Mouse (Mus musculus) embryonic stem cell, embryonic (primary cell): ENCODE measurements around the gene Prmt9.

ENCODE experiments used
- CTCF ChIA-PET, 4 experiments: fragments of 300-600 bp in 2 of 4; fragments of 350-600 bp in 2 of 4; sonication (Branson Sonifier 250); formaldehyde crosslinking; loops; one replicate each; lab custom pipeline; 2022; ENCODE audit warnings: inconsistent platforms in 2 of 4; lab: Charles Lee
- POLR2A ChIA-PET, 4 experiments: fragments of 300-600 bp in 2 of 4; fragments of 350-600 bp in 2 of 4; sonication (Branson Sonifier 250); formaldehyde crosslinking; loops; one replicate each; lab custom pipeline; 2022; ENCODE audit warnings: antibody characterized with exemption in 4 of 4, inconsistent platforms in 1 of 4; lab: Charles Lee

The Prmt9 gene

GRCm38 (mm10) chr8:77521028-77521785 is 28.0 kb upstream of the Prmt9 start:
- CTCF ChIA-PET, result interaction anchor here in 2 of 4 experiments (0.6 to 0.7 kb wide), 2 partner anchors 9 to 101 kb away, joined by 3 read pairs; no protein-coding TSS in a partner anchor
- POLR2A ChIA-PET, result interaction anchor here in 2 of 4 experiments (0.9 to 1.1 kb wide), 2 partner anchors 13 to 29 kb away, joined by 3 read pairs; no protein-coding TSS in a partner anchor

GRCm38 (mm10) chr8:77522984-77523383 is 26.2 kb upstream of the Prmt9 start:
- ChIA-PET POLR2A (interaction anchor here in 2 of 4 experiments (0.5 to 1.6 kb wide), 4 partner anchors 10 to 102 kb away, joined by 3 read pairs; no protein-coding TSS in a partner anchor), CTCF (interaction anchor here in 2 of 4 experiments (1.2 to 1.4 kb wide), 2 partner anchors 11 to 103 kb away, joined by 3 read pairs; no protein-coding TSS in a partner anchor)

- ChIA-PET POLR2A (interaction anchor here in 3 of 4 experiments (0.7 to 1.6 kb wide), 5 partner anchors 10 to 103 kb away, joined by 3 read pairs; no protein-coding TSS in a partner anchor), CTCF (interaction anchor here in 2 of 4 experiments (1.4 to 2.9 kb wide), 3 partner anchors 10 to 104 kb away, joined by 3 to 22 read pairs (median 20); no protein-coding TSS in a partner anchor)
Measured at GRCm38 (mm10) chr8:77524018-77524615, 25.1 kb upstream of the Prmt9 start.

GRCm38 (mm10) chr8:77524906-77525305 is 24.3 kb upstream of the Prmt9 start:
- CTCF ChIA-PET, result interaction anchor here in 3 of 4 experiments (0.6 to 2.9 kb wide), 7 partner anchors 22 to 118 kb away, joined by 3 to 22 read pairs (median 4); no protein-coding TSS in a partner anchor
- POLR2A ChIA-PET, result interaction anchor here in 2 of 4 experiments (1.0 to 1.7 kb wide), 4 partner anchors 9 to 104 kb away, joined by 3 to 4 read pairs (median 4); no protein-coding TSS in a partner anchor

GRCm38 (mm10) chr8:77526130-77526529 is 23.1 kb upstream of the Prmt9 start:
- ChIA-PET CTCF (interaction anchor here in 3 of 4 experiments (1.1 to 2.9 kb wide), 5 partner anchors 104 to 119 kb away, joined by 3 to 22 read pairs (median 5); no protein-coding TSS in a partner anchor), POLR2A (interaction anchor here in 2 of 4 experiments (0.8 to 1.7 kb wide), 2 partner anchors 8 to 9 kb away, joined by 4 read pairs; partner anchors contain the start of gene Arhgap10 (in 1 of the 2))

- ChIA-PET CTCF (interaction anchor here in 2 of 4 experiments (0.6 to 0.7 kb wide), 2 partner anchors 11 to 64 kb away, joined by 3 read pairs; no protein-coding TSS in a partner anchor), POLR2A (interaction anchor here in 3 of 4 experiments (0.6 to 1.3 kb wide), 7 partner anchors 9 to 56 kb away, joined by 3 to 4 read pairs (median 3); partner anchors contain the start of gene Arhgap10 (in 1 of the 3))
Measured at GRCm38 (mm10) chr8:77534358-77534992, 14.7 kb upstream of the Prmt9 start.

GRCm38 (mm10) chr8:77535026-77535595 is 14.1 kb upstream of the Prmt9 start:
- ChIA-PET CTCF (interaction anchor here in 1 of 4 experiments (0.6 kb wide), 2 partner anchors 23 to 122 kb away, joined by 3 to 5 read pairs; no protein-coding TSS in a partner anchor), POLR2A (interaction anchor here in 1 of 4 experiments (0.6 to 0.9 kb wide), 2 partner anchors 18 to 82 kb away, joined by 3 to 4 read pairs; no protein-coding TSS in a partner anchor)

- CTCF ChIA-PET, result interaction anchor here in 2 of 4 experiments (0.7 to 1.1 kb wide), 3 partner anchors 12 to 1008 kb away, joined by 3 to 5 read pairs (median 4); partner anchors contain the start of gene Prmt9 (in 1 of the 2)
- POLR2A ChIA-PET, result interaction anchor here in 3 of 4 experiments (0.6 to 1.2 kb wide), 4 partner anchors 9 to 115 kb away, joined by 3 read pairs; no protein-coding TSS in a partner anchor
Measured at GRCm38 (mm10) chr8:77536821-77537220, 12.4 kb upstream of the Prmt9 start.

GRCm38 (mm10) chr8:77538256-77538655 is 10.9 kb upstream of the Prmt9 start:
- CTCF ChIA-PET, result interaction anchor here in 2 of 4 experiments (0.6 kb wide), 2 partner anchors 171 to 747 kb away, joined by 3 read pairs; no protein-coding TSS in a partner anchor
- POLR2A ChIA-PET, result interaction anchor here in 3 of 4 experiments (0.6 to 2.4 kb wide), 9 partner anchors 10 to 636 kb away, joined by 3 to 10 read pairs (median 4); partner anchors contain the start of gene Prmt9 (in 1 of the 3)

- CTCF ChIA-PET, result no interaction called here
Measured at GRCm38 (mm10) chr8:77543152-77543777, 5.9 kb upstream of the Prmt9 start.

GRCm38 (mm10) chr8:77544428-77544827 is 4.8 kb upstream of the Prmt9 start:
- CTCF ChIA-PET, result interaction anchor here in 1 of 4 experiments (0.7 kb wide), 1 partner anchor 142 kb away, joined by 3 read pairs; no protein-coding TSS in a partner anchor
- POLR2A ChIA-PET, result interaction anchor here in 1 of 4 experiments (1.1 kb wide), 1 partner anchor 969 kb away, joined by 3 read pairs; no protein-coding TSS in a partner anchor

More at GRCm38 (mm10) chr8:77543152-77543777, 5.9 kb upstream of the Prmt9 start:
- POLR2A ChIA-PET, result interaction anchor here in 1 of 4 experiments (0.8 to 1.1 kb wide), 2 partner anchors 36 to 970 kb away, joined by 3 to 6 read pairs; no protein-coding TSS in a partner anchor

GRCm38 (mm10) chr8:77545616-77546015 is 3.6 kb upstream of the Prmt9 start:
- ChIA-PET CTCF (no interaction called here), POLR2A (no interaction called here)

GRCm38 (mm10) chr8:77549881-77550580 is 834 bp downstream of the Prmt9 start:
- POLR2A ChIA-PET, result no interaction called here
- CTCF ChIA-PET, result no interaction called here

GRCm38 (mm10) chr8:77552491-77552890 is 3.3 kb downstream of the Prmt9 start:
- ChIA-PET POLR2A (interaction anchor here in 1 of 4 experiments (0.6 kb wide), 1 partner anchor 163 kb away, joined by 3 read pairs; no protein-coding TSS in a partner anchor), CTCF (no interaction called here)

- ChIA-PET CTCF (no interaction called here), POLR2A (no interaction called here)
Measured at GRCm38 (mm10) chr8:77561441-77561840, 12.2 kb downstream of the Prmt9 start.

- POLR2A ChIA-PET, result no interaction called here
Measured at GRCm38 (mm10) chr8:77574229-77574628, 25.0 kb downstream of the Prmt9 start.

More at GRCm38 (mm10) chr8:77574229-77574628, 25.0 kb downstream of the Prmt9 start:
- CTCF ChIA-PET, result interaction anchor here in 1 of 4 experiments (1.2 kb wide), 1 partner anchor 44 kb away, joined by 4 read pairs; no protein-coding TSS in a partner anchor
